ENCODE assay signal across 11 mouse cellular contexts in the genomic region with DNA sequence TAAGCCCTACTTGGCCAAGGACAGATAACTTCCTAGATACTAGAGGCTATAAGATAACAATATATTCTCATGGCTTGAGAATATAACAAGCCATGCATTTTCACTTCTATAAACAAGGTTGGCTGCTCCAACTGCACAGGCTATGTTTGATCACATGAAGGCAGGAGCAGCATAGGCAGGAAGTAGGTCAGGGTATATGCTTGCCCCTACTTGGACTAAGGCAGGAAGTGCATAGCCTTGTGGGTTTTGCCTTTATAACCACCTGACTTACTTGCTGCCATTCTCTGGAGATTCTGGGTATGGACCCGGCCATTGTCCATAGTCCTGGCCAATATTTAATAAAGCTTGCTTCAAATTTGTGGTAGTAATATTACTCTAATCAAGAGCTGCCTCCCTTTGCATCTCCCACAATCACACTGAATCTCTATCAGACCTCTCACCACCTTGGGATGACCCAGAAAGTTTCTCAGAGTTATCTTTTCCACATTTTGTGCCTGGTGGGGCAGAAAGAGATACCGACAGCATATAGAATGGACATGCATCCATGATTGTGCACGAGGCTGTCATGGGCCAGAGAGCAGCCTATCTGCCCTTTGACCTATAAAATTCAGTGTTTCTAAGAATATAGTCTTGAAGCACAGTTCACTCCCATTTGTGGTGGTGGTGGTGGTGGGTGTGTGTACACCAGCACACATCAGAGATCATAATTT.
A peak's percentile ranks its signal among the peaks of the same experiment; 100 is the strongest.
DNase-seq lines count a peak whose midpoint lies in the region; ATAC-seq lines count a peak whose summit lies in the region.
"Had no signal": no experiment of that assay in that cellular context is flagged by ENCODE, and none has a peak within 500 bp of the region (broad histone marks: within the 10 kb centered on the region; RNA-seq: fewer than 3 reads in every experiment).

No protein-coding gene starts in this region.

- no peaks in the 10 kb centered on the region for H3K36me3 ChIP-seq in heart, embryonic 16.5 days (ENCODE audit: control insufficient read depth, insufficient read depth)
- H3K36me3 ChIP-seq in midbrain, embryonic 11.5 days (ENCODE audit: control insufficient read depth, insufficient read depth, low read length) = no peaks in the 10 kb centered on the region
- H3K36me3 ChIP-seq in midbrain, embryonic 15.5 days (replicated peaks) = no peaks in the 10 kb centered on the region
- no peaks in the 10 kb centered on the region for H3K36me3 ChIP-seq in liver, embryonic 12.5 days
- H3K36me3 ChIP-seq: forebrain, embryonic 15.5 days; midbrain, embryonic 12.5 days had no signal

- H3K4me3 ChIP-seq in heart, embryonic 16.5 days (ENCODE audit: low read length) = no peak overlapping the region
- H3K4me3 ChIP-seq in midbrain, embryonic 11.5 days (ENCODE audit: low read depth, low read length) = no peak overlapping the region
- H3K4me3 ChIP-seq in midbrain, embryonic 15.5 days = no peak overlapping the region
- H3K4me3 ChIP-seq in liver, embryonic 12.5 days = no peak overlapping the region
- H3K4me3 ChIP-seq: forebrain, embryonic 15.5 days; midbrain, embryonic 12.5 days had no signal

- no peak overlapping the region for H3K4me2 ChIP-seq in heart, embryonic 16.5 days (ENCODE audit: low read depth, low read length)
- H3K4me2 ChIP-seq in midbrain, embryonic 11.5 days = no peak overlapping the region
- no peak overlapping the region for H3K4me2 ChIP-seq in midbrain, embryonic 15.5 days
- H3K4me2 ChIP-seq in liver, embryonic 12.5 days = peak overlapping the region; percentile 39
- H3K4me2 ChIP-seq: forebrain, embryonic 15.5 days had no signal

- no peak for DNase-seq in heart, adult 18-20 months
- DNase-seq in midbrain, embryonic 11.5 days (ENCODE audit: low spot score, missing footprints) = no peak
- DNase-seq in thymus, postnatal 25 days = peak; percentile 55
- DNase-seq in layer of hippocampus, postnatal 10 days (ENCODE audit: low spot score in 2 of 2) = no peak
- DNase-seq in urinary bladder, postnatal 10 days (ENCODE audit: low spot score) = no peak
- DNase-seq: cerebellum, postnatal 36 days had no signal

- 0 out of 2 replicates have a peak, but pooled peaks cover 3% of the 10 kb centered on the region for H3K9me3 ChIP-seq in heart, embryonic 16.5 days (replicated peaks; ENCODE audit: control insufficient read depth, low read length)
- H3K9me3 ChIP-seq in midbrain, embryonic 11.5 days (ENCODE audit: control insufficient read depth, low read length) = no peaks in the 10 kb centered on the region
- no peaks in the 10 kb centered on the region for H3K9me3 ChIP-seq in midbrain, embryonic 15.5 days
- no peaks in the 10 kb centered on the region for H3K9me3 ChIP-seq in liver, embryonic 12.5 days (replicated peaks)
- H3K9me3 ChIP-seq: forebrain, embryonic 15.5 days; midbrain, embryonic 12.5 days had no signal

- H3K9ac ChIP-seq in heart, embryonic 16.5 days (ENCODE audit: low read length) = no peak overlapping the region
- H3K9ac ChIP-seq in midbrain, embryonic 11.5 days (ENCODE audit: low read length) = no peak overlapping the region
- no peak overlapping the region for H3K9ac ChIP-seq in midbrain, embryonic 15.5 days
- peak overlapping the region; percentile 33; the same call in 1 of the 2 replicates for H3K9ac ChIP-seq in liver, embryonic 12.5 days
- H3K9ac ChIP-seq: forebrain, embryonic 15.5 days; midbrain, embryonic 12.5 days had no signal

- ATAC-seq in heart, embryonic 16.5 days (replicated peaks; ENCODE audit: extremely low read depth, insufficient read depth, low FRiP score) = no peak
- 0 out of 2 replicates have a peak, but pooled peaks have one; percentile 17 for ATAC-seq in midbrain, embryonic 11.5 days (ENCODE audit: low FRiP score)
- no peak for ATAC-seq in midbrain, embryonic 15.5 days (replicated peaks)
- ATAC-seq in liver, embryonic 12.5 days = peak; percentile 63

- WGBS in heart, embryonic 16.5 days = 69% methylated on average over 3 of the region's 3 CpGs
- 53% methylated on average over 3 of the region's 3 CpGs for whole genome bisulfite sequencing in midbrain, embryonic 11.5 days
- WGBS in midbrain, embryonic 15.5 days = 53% methylated on average over 3 of the region's 3 CpGs
- 44% methylated on average over 3 of the region's 3 CpGs for WGBS in liver, embryonic 12.5 days (ENCODE audit: insufficient replicate concordance)

- H3K27me3 ChIP-seq in heart, embryonic 16.5 days (ENCODE audit: control insufficient read depth, insufficient read depth, low read length) = no peaks in the 10 kb centered on the region
- H3K27me3 ChIP-seq in midbrain, embryonic 11.5 days (ENCODE audit: control insufficient read depth, insufficient read depth, low read length) = no peaks in the 10 kb centered on the region
- no peaks in the 10 kb centered on the region for H3K27me3 ChIP-seq in midbrain, embryonic 15.5 days (replicated peaks)
- H3K27me3 ChIP-seq in liver, embryonic 12.5 days (replicated peaks) = no peaks in the 10 kb centered on the region
- H3K27me3 ChIP-seq: forebrain, embryonic 15.5 days; midbrain, embryonic 12.5 days had no signal

- H3K27ac ChIP-seq in heart, embryonic 16.5 days (ENCODE audit: low read length) = peak overlapping the region; percentile 58
- no peak overlapping the region; the same call in 1 of the 2 replicates for H3K27ac ChIP-seq in midbrain, embryonic 11.5 days (ENCODE audit: low read depth, low read length)
- H3K27ac ChIP-seq in midbrain, embryonic 15.5 days = no peak overlapping the region
- peak overlapping the region; percentile 62 for H3K27ac ChIP-seq in liver, embryonic 12.5 days
- H3K27ac ChIP-seq: forebrain, embryonic 15.5 days had no signal

- H3K4me1 ChIP-seq in heart, embryonic 16.5 days (ENCODE audit: control insufficient read depth, insufficient read depth, low read length) = peaks cover 13% of the 10 kb centered on the region
- peaks cover 12% of the 10 kb centered on the region for H3K4me1 ChIP-seq in midbrain, embryonic 11.5 days (ENCODE audit: control insufficient read depth, insufficient read depth, low read length)
- peaks cover 9% of the 10 kb centered on the region for H3K4me1 ChIP-seq in midbrain, embryonic 15.5 days
- peaks cover 27% of the 10 kb centered on the region for H3K4me1 ChIP-seq in liver, embryonic 12.5 days

Comparison
In these comparisons a context has a peak if more than half of its experiments do, and no peak if none do; other contexts are left out.
1. ATAC-seq: peak in midbrain, embryonic 11.5 days (single experiment) and liver, embryonic 12.5 days (single experiment); none in heart, embryonic 16.5 days (single experiment) and midbrain, embryonic 15.5 days (single experiment).
2. H3K27ac ChIP-seq: peak in heart, embryonic 16.5 days (single experiment) and liver, embryonic 12.5 days (single experiment); none in midbrain, embryonic 11.5 days (single experiment) and midbrain, embryonic 15.5 days (single experiment).